Mouse (Mus musculus): ENCODE results near the gene Abcc4. TPM values are rescaled to one million over a fixed set of nuclear protein-coding genes. Genes with fewer than 3 reads are reported as not detected.

Abcc4 gene
- total RNA-seq, 2 experiments from 2014 or later: 7.7 to 9.2 TPM

DNA sequence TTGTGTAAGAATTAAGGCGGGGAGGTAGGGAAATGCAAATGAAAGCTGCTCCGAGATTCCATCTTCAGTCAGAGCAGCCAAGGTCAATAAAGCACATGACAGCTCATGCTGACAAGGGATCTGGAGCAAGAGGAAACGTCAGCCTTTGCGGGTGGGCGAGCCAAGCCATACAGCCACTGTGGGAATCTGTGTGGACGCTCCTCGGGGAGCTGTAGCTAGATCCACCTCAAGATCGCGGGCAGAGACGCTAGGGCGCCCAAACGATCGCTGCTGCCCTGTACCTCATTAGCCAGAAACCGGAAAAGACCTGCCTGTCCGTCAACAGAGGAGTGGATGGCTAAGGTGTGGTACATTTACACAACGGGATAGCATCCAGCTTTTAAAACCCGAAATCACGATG, 7.4 kb upstream of the Abcc4 start:
- no peak for DNase-seq (ENCODE audit: extremely low spot score in 1 of 2, low spot score in 1 of 2)

DNA sequence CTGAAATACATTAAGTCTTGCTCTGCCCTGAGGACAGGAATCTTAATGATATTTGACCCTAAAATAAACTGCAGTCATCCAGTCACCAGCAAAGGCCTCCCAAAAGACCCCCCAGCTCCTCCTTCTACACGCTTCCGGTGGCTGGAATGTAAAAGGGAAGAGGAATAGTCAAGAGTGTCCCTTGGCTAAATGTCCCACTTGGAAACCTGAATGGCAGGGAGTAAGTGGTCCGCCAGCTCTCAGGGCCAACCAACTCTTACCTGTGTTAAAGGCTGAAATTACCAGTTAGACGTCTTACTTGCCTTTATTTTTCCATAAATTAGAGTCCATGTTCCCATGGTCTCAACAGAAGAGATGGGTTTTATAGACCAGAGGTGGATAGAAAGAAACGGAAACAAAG, 6.9 kb upstream of the Abcc4 start:
- DNase-seq (ENCODE audit: extremely low spot score in 1 of 2, low spot score in 1 of 2): no peak

GRCm38 (mm10) chr14:118710945-118711344, 4.9 kb upstream of the Abcc4 start:
- DNase-seq (ENCODE audit: extremely low spot score in 1 of 2, low spot score in 1 of 2): no peak

- peak; percentile 49 to 56 for DNase-seq (ENCODE audit: extremely low spot score in 1 of 2, low spot score in 1 of 2)
Measured at GRCm38 (mm10) chr14:118709736-118710135, 3.7 kb upstream of the Abcc4 start.

DNA sequence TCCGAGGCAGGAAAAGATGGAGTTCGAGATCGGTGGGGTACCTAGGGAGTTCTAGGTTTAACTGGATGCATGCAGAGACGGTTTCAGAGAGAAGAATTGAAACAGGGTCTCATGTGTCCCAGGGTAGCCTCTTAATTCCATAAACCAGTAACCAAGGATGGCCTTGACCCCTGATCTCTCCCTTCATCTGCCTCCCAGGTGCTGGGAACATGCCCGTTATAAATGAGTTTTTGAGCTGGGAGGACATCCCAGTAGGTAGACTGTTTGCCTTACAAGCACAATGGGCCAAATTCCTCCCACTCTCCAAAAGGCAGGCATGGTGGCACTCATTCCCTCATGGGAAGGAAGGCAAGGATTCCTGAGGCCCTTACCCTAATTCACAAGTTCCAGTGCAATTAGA, 2.1 kb upstream of the Abcc4 start:
- no peak for DNase-seq (ENCODE audit: extremely low spot score in 1 of 2, low spot score in 1 of 2)

DNA sequence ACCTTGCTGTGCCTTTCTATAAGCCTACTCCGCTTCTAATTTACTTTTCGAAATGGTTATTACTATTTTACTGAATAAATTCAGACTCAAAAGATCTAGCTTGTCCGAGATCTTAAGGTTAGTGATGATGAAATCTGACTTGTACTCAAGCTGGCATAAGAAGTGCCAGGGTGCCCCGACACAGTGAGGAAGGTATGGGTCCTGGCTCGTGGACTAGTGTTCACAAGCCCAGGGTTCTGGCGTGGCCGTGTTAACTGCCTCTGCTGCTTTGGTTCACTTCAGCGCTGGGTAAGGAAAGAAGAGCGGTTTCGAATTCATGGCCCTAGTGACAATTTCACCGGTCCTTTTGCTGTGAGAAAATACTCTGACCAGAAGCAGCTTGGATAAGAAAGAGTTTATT, 943 bp upstream of the Abcc4 start:
- DNase-seq (ENCODE audit: extremely low spot score in 1 of 2, low spot score in 1 of 2): no peak

DNA sequence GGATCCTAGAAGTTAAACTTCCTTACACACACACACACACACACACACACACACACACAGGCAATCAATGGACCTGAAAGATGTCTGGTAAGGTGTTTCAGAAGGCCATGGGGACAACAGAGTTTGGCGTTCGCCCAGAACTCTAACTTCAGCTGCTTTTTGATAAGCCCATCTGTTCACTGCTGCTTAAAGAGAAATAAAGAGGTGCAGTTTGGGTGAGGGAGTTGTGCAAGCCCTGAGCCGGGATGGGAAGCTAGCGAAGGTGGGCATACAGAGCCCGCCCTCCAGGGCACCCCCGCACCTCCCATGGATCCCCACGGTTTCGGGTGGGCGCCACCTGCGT, 583 bp downstream of the Abcc4 start:
- DNase-seq (ENCODE audit: extremely low spot score in 1 of 2, low spot score in 1 of 2): no peak

- no peak for DNase-seq (ENCODE audit: extremely low spot score in 1 of 2, low spot score in 1 of 2)
Measured at GRCm38 (mm10) chr14:118703363-118703762, 2.7 kb downstream of the Abcc4 start.

DNA sequence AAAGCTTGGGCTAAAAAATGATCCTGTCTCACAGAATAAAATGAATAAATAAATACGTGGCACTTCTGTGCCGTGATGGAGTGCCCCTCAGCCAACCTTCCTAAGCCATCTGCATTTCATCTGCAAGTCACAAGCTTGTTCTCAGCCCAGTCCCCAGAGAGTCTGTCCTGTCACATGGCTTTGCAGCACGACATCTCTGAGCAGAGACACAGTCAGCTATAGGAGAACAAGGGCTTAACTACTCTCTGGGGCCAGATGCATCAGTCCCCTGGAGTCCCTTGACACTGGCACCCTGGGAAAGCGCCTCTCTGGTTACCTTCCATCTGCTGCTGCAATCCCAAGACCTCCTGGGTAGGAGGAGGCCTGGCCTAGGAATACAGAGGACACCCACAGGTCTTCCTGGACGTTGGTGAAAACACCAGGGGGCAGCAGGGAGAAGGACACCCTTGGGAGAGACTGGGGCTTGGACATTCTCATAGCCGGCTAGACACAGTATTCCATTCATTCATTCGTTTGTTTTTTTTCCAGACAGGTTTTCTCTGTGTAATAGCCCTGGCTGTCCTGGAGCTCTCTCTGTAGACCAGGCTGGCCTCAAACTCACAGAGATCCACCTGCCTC, 3.9 kb downstream of the Abcc4 start:
- DNase-seq (ENCODE audit: extremely low spot score in 1 of 2, low spot score in 1 of 2): peak in 1 of 2 experiments; percentile 37

- no peak for DNase-seq (ENCODE audit: extremely low spot score in 1 of 2, low spot score in 1 of 2)
Measured at GRCm38 (mm10) chr14:118700576-118700975, 5.4 kb downstream of the Abcc4 start.

DNA sequence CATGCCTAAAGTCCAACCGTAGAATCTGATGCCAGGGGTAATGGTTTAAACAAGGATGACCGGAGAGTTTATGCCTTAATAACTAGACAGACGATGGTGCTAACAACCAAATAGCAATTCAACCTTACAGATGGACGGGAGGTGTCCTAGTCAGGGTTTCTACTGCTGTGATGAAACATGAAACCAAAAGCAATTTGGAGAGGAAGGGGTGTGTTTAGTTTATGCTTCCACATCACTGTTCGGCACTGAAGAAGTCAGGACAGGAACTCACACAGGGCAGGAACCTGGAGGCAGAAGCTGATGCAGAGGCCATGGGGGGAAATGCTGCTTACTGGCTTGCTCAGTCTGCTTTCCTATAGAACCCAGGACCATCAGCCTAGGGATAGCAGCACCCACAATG, 6.1 kb downstream of the Abcc4 start:
- DNase-seq (ENCODE audit: extremely low spot score in 1 of 2, low spot score in 1 of 2): no peak

- no peak for DNase-seq (ENCODE audit: extremely low spot score in 1 of 2, low spot score in 1 of 2)
Measured at GRCm38 (mm10) chr14:118699508-118699907, 6.5 kb downstream of the Abcc4 start.

DNA sequence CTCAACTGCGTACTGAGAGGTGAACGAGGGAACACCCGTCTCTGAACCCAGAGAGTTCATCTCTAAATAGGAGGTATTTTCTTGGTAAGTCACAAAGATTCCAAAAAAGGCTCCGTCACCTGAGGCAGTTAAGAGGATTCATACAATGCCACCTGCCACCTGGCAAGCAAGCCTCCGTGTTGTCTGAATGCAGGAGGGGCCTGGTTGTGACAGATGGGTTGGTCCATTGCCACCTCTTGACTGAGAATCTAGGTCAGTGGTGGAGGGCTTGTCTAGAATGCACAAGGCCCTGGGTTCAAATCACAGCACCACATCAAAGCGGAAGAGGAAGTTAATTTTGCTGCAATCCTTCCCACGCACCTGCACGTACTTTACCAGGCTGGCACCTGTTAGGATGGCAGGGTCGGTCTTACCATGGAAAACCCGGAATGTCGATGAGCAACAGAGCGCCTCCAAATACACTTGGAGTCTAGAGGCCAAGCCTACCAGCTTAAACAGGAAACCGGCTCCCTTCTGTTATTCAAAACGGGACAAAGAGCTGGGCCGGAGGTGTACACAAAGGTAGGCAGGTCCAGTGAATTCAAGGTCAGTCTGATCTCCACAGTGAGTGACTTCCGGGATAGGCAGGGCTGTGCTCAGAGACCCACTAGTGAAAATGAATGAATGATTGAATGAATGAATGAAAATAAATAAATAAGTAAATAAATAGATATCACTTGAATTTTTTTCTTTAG, 9.3 kb downstream of the Abcc4 start:
- no peak for DNase-seq (ENCODE audit: extremely low spot score in 1 of 2, low spot score in 1 of 2)

DNA sequence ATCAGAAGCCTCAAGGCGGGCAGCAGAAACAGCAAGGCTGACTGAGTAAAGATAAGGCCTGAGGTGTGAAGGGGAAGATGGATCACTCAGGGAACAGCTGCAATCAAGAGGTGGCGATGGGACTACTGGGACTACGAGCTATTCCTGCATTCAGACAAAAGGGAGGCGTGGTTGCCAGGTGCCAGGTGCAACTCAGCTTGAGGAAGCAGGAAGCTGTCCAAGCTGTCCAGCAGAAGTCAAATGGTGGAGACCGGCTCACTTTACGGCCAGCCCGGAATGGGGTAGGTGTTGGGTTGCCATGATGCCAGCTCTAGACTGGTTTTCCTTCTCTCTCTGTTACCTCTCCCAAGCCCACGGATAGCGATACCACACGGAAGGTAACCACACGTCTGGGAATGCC, 10.2 kb downstream of the Abcc4 start:
- no peak for DNase-seq (ENCODE audit: extremely low spot score in 1 of 2, low spot score in 1 of 2)

DNA sequence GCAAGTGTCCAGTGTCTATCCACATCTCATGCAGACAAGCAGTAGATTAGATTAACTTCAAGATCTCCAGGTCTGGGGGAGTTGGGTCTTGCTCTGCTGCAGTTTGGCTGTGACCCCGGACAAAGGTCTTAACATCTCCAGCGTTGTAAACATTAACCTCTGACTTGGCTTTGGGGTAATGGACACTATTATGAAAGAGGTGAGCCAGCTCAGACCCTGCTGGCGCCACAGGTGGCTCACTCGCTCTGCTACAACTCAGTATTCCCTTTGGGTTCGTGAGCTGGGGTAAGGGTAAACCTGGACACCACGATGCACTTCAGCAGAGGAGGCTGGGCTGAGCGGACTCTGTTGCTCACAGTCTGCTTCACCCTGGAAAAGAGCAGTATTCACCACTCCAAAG, 11.7 kb downstream of the Abcc4 start:
- DNase-seq (ENCODE audit: extremely low spot score in 1 of 2, low spot score in 1 of 2): no peak

- DNase-seq (ENCODE audit: extremely low spot score in 1 of 2, low spot score in 1 of 2): no peak
Measured at GRCm38 (mm10) chr14:118691910-118692309, 14.1 kb downstream of the Abcc4 start.

- no peak for DNase-seq (ENCODE audit: extremely low spot score in 1 of 2, low spot score in 1 of 2)
Measured at GRCm38 (mm10) chr14:118691404-118691803, 14.6 kb downstream of the Abcc4 start.

GRCm38 (mm10) chr14:118690921-118691320, 15.1 kb downstream of the Abcc4 start:
- DNase-seq (ENCODE audit: extremely low spot score in 1 of 2, low spot score in 1 of 2): no peak

GRCm38 (mm10) chr14:118690336-118690735, 15.7 kb downstream of the Abcc4 start:
- no peak for DNase-seq (ENCODE audit: extremely low spot score in 1 of 2, low spot score in 1 of 2)

- no peak for DNase-seq (ENCODE audit: extremely low spot score in 1 of 2, low spot score in 1 of 2)
Measured at GRCm38 (mm10) chr14:118688643-118689042, 17.4 kb downstream of the Abcc4 start.

GRCm38 (mm10) chr14:118686861-118687260, 19.2 kb downstream of the Abcc4 start:
- no peak for DNase-seq (ENCODE audit: extremely low spot score in 1 of 2, low spot score in 1 of 2)

GRCm38 (mm10) chr14:118685572-118685971, 20.4 kb downstream of the Abcc4 start:
- DNase-seq (ENCODE audit: extremely low spot score in 1 of 2, low spot score in 1 of 2): no peak
